Mouse (Mus musculus) stomach, postnatal 0 days (tissue): ENCODE results near the gene Swi5.

Experiments used
- CTCF ChIP-seq: IDR thresholded peaks from 2 replicates; pipeline ENCODE4 v1.5.1; 2016; ENCODE audit warnings: antibody characterized with exemption, low read depth, mild to moderate bottlenecking, moderate library complexity
- EP300 ChIP-seq: optimal IDR thresholded peaks from 2 replicates; pipeline ENCODE3; 2016; ENCODE audit warnings: antibody characterized with exemption

- TF ChIP-seq CTCF = no peak
- no peak for TF ChIP-seq EP300
These were observed 37.5 kb upstream of the Swi5 start for GRCm38 (mm10) chr2:32325342-32325741.
